In genomic region chr6:36890296-36890695, GRCm38 (mm10) we compare ENCODE assay signal across 8 mouse cellular contexts.
DNase-seq lines count a peak whose midpoint lies in the region; ATAC-seq and TF ChIP-seq lines count a peak whose summit lies in the region.

No protein-coding gene starts in this region.

- H3K4me3 ChIP-seq in embryonic facial prominence, embryonic 13.5 days: no peak overlapping the region
- no peak overlapping the region for H3K4me3 ChIP-seq in hindbrain, embryonic 12.5 days
- H3K4me3 ChIP-seq in lung, embryonic 14.5 days (ENCODE audit: low read depth, low read length): no peak overlapping the region
- H3K4me3 ChIP-seq in cerebellum, adult 2 months (replicated peaks; ENCODE audit: insufficient read depth, low read depth, low read length): no peak overlapping the region

- no peaks in the 10 kb centered on the region for H3K9me3 ChIP-seq in embryonic facial prominence, embryonic 13.5 days
- no peaks in the 10 kb centered on the region for H3K9me3 ChIP-seq in hindbrain, embryonic 12.5 days (replicated peaks)
- H3K9me3 ChIP-seq in lung, embryonic 14.5 days (ENCODE audit: low read depth, low read length): no peaks in the 10 kb centered on the region

- no peaks in the 10 kb centered on the region for H3K36me3 ChIP-seq in embryonic facial prominence, embryonic 13.5 days
- no peaks in the 10 kb centered on the region for H3K36me3 ChIP-seq in hindbrain, embryonic 12.5 days
- no peaks in the 10 kb centered on the region for H3K36me3 ChIP-seq in lung, embryonic 14.5 days (ENCODE audit: insufficient read depth)

- no peak for TF ChIP-seq POLR2A in cerebellum, adult 2 months (IDR thresholded peaks at IDR 0.05; ENCODE audit: borderline replicate concordance, insufficient read depth, low read length)

- WGBS in embryonic facial prominence, embryonic 13.5 days: 5% methylated on average over 5 of the region's 5 CpGs
- WGBS in hindbrain, embryonic 12.5 days: 11% methylated on average over 5 of the region's 5 CpGs
- 5% methylated on average over 5 of the region's 5 CpGs for WGBS in lung, embryonic 14.5 days
- WGBS in cerebellum, adult 2 months: 47% methylated on average over 5 of the region's 5 CpGs

- TF ChIP-seq CTCF in lung, embryonic 14.5 days (IDR thresholded peaks at IDR 0.05; ENCODE audit: low read depth): no peak
- TF ChIP-seq CTCF in cerebellum, adult 2 months (IDR thresholded peaks at IDR 0.05; ENCODE audit: borderline replicate concordance, insufficient read depth, low read depth, low read length): no peak

- H3K27me3 ChIP-seq in embryonic facial prominence, embryonic 13.5 days: no peaks in the 10 kb centered on the region
- H3K27me3 ChIP-seq in hindbrain, embryonic 12.5 days: no peaks in the 10 kb centered on the region
- H3K27me3 ChIP-seq in lung, embryonic 14.5 days (ENCODE audit: insufficient read depth, low read length): no peaks in the 10 kb centered on the region
- H3K27me3 ChIP-seq in cerebellum, adult 2 months (ENCODE audit: control insufficient read depth, insufficient read depth, low read length): no peaks in the 10 kb centered on the region

- no peak for ATAC-seq in embryonic facial prominence, embryonic 13.5 days (ENCODE audit: insufficient number of reproducible peaks, insufficient read depth, low FRiP score, low TSS enrichment, low read depth)
- ATAC-seq in hindbrain, embryonic 12.5 days (ENCODE audit: low FRiP score): peak; percentile 48; the same call in 1 of the 2 replicates
- ATAC-seq in lung, embryonic 14.5 days (ENCODE audit: insufficient read depth): peak; percentile 98

- H3K4me1 ChIP-seq in embryonic facial prominence, embryonic 13.5 days: peaks cover 12% of the 10 kb centered on the region
- peaks cover 13% of the 10 kb centered on the region for H3K4me1 ChIP-seq in hindbrain, embryonic 12.5 days
- H3K4me1 ChIP-seq in lung, embryonic 14.5 days (ENCODE audit: insufficient read depth): peaks cover 3% of the 10 kb centered on the region; the same call in 1 of the 2 replicates
- no peaks in the 10 kb centered on the region; the same call in 1 of the 2 replicates for H3K4me1 ChIP-seq in cerebellum, adult 2 months (ENCODE audit: control insufficient read depth, insufficient read depth, low read length)

- H3K9ac ChIP-seq in embryonic facial prominence, embryonic 13.5 days: no peak overlapping the region
- H3K9ac ChIP-seq in hindbrain, embryonic 12.5 days: no peak overlapping the region
- no peak overlapping the region for H3K9ac ChIP-seq in lung, embryonic 14.5 days

- H3K4me2 ChIP-seq in embryonic facial prominence, embryonic 13.5 days: no peak overlapping the region
- no peak overlapping the region for H3K4me2 ChIP-seq in hindbrain, embryonic 12.5 days (replicated peaks)
- H3K4me2 ChIP-seq in lung, embryonic 14.5 days: no peak overlapping the region

- DNase-seq in NIH3T3 (ENCODE audit: low read depth): peak; percentile 100
- DNase-seq in lung, embryonic 14.5 days: peak; percentile 96
- DNase-seq in cerebellum, adult 2 months: no peak
- DNase-seq in cerebellum, postnatal 4 days (ENCODE audit: low spot score in 2 of 2): no peak
- no peak for DNase-seq in left cerebral cortex, adult 8-10 months (ENCODE audit: low spot score in 2 of 2)
- DNase-seq in right cerebral cortex, postnatal 36 days (ENCODE audit: low spot score in 2 of 2): no peak

- H3K27ac ChIP-seq in embryonic facial prominence, embryonic 13.5 days: peak overlapping the region; percentile 39; the same call in 1 of the 2 replicates
- no peak overlapping the region for H3K27ac ChIP-seq in hindbrain, embryonic 12.5 days
- no peak overlapping the region for H3K27ac ChIP-seq in lung, embryonic 14.5 days (ENCODE audit: low read depth)
- H3K27ac ChIP-seq in cerebellum, adult 2 months (ENCODE audit: insufficient read depth, low read length): no peak overlapping the region

Comparison
In these comparisons a context has a peak if more than half of its experiments do, and no peak if none do; other contexts are left out.
1. DNase-seq: peak in NIH3T3 (single experiment) and lung, embryonic 14.5 days (single experiment); none in cerebellum, adult 2 months (0 of 2), cerebellum, postnatal 4 days (0 of 2), left cerebral cortex, adult 8-10 months (0 of 2) and right cerebral cortex, postnatal 36 days (0 of 2).